Mouse (Mus musculus): ENCODE data around the gene Sephs2. TPM values are rescaled to one million over a fixed set of nuclear protein-coding genes. Genes with fewer than 3 reads are reported as not detected.

Gene Sephs2
- total RNA-seq, 2 experiments from 2014 or later = 61.7 to 130 TPM

Other genes with a start within 250 kb of the Sephs2 start
- gene Maz, start 247.0 kb downstream of the Sephs2 start, total RNA-seq (2014; fragmentation: Nextera tagmentation) = 256 and 270 TPM in 2 replicates
- gene Maz, start 247.0 kb downstream of the Sephs2 start, total RNA-seq (2017) = 54.2 and 70.0 TPM in 2 replicates
- gene Kif22, start 231.6 kb downstream of the Sephs2 start, total RNA-seq (2014; fragmentation: Nextera tagmentation) = 68.1 and 120 TPM in 2 replicates
- 56.1 and 67.7 TPM in 2 replicates for gene Kif22, start 231.6 kb downstream of the Sephs2 start, total RNA-seq (2017)
- 61.9 and 97.7 TPM in 2 replicates for gene Zg16, start 186.7 kb downstream of the Sephs2 start, total RNA-seq (2014; fragmentation: Nextera tagmentation)
- gene Zg16, start 186.7 kb downstream of the Sephs2 start, total RNA-seq (2017) = 27.8 and 47.2 TPM in 2 replicates
- 17.6 and 18.5 TPM in 2 replicates for gene AI467606, start 182.7 kb downstream of the Sephs2 start, total RNA-seq (2014; fragmentation: Nextera tagmentation)
- 14.2 and 17.9 TPM in 2 replicates for gene AI467606, start 182.7 kb downstream of the Sephs2 start, total RNA-seq (2017)
- gene Qprt, start 151.8 kb downstream of the Sephs2 start, total RNA-seq (2014; fragmentation: Nextera tagmentation) = 4.4 and 8.2 TPM in 2 replicates
- 1.7 and 5.3 TPM in 2 replicates for gene Qprt, start 151.8 kb downstream of the Sephs2 start, total RNA-seq (2017)
- 134 and 142 TPM in 2 replicates for gene Spn, start 136.2 kb downstream of the Sephs2 start, total RNA-seq (2014; fragmentation: Nextera tagmentation)
- 294 and 351 TPM in 2 replicates for gene Spn, start 136.2 kb downstream of the Sephs2 start, total RNA-seq (2017)
- gene Cd2bp2, start 78.0 kb downstream of the Sephs2 start, total RNA-seq (2014; fragmentation: Nextera tagmentation) = 49.6 and 54.8 TPM in 2 replicates
- 51.8 and 63.3 TPM in 2 replicates for gene Cd2bp2, start 78.0 kb downstream of the Sephs2 start, total RNA-seq (2017)
- 25.5 and 35.8 TPM in 2 replicates for gene Tbc1d10b, start 65.6 kb downstream of the Sephs2 start, total RNA-seq (2014; fragmentation: Nextera tagmentation)
- 23.9 and 41.0 TPM in 2 replicates for gene Tbc1d10b, start 65.6 kb downstream of the Sephs2 start, total RNA-seq (2017)
- gene Mylpf, start 65.2 kb downstream of the Sephs2 start, total RNA-seq (2014; fragmentation: Nextera tagmentation) = 36.1 and 48.6 TPM in 2 replicates
- gene Mylpf, start 65.2 kb downstream of the Sephs2 start, total RNA-seq (2017) = 22.2 and 30.8 TPM in 2 replicates
- gene Zfp553, start 41.0 kb downstream of the Sephs2 start, total RNA-seq (2014; fragmentation: Nextera tagmentation) = 17.0 and 18.3 TPM in 2 replicates
- gene Zfp553, start 41.0 kb downstream of the Sephs2 start, total RNA-seq (2017) = 22.7 and 31.7 TPM in 2 replicates
- gene Sept1, start 40.9 kb downstream of the Sephs2 start, total RNA-seq (2014; fragmentation: Nextera tagmentation) = 41.3 and 47.7 TPM in 2 replicates
- 24.8 and 25.5 TPM in 2 replicates for gene Sept1, start 40.9 kb downstream of the Sephs2 start, total RNA-seq (2017)
- gene Zfp771, start 29.8 kb downstream of the Sephs2 start, total RNA-seq (2014; fragmentation: Nextera tagmentation) = 15.1 and 16.6 TPM in 2 replicates
- gene Zfp771, start 29.8 kb downstream of the Sephs2 start, total RNA-seq (2017) = 13.6 and 14.1 TPM in 2 replicates
- gene Dctpp1, start 13.3 kb downstream of the Sephs2 start, total RNA-seq (2014; fragmentation: Nextera tagmentation) = 61.0 and 138 TPM in 2 replicates
- gene Dctpp1, start 13.3 kb downstream of the Sephs2 start, total RNA-seq (2017) = 44.5 and 48.2 TPM in 2 replicates
- gene Itgal, start 22.2 kb upstream of the Sephs2 start, total RNA-seq (2014; fragmentation: Nextera tagmentation) = 5.5 and 11.4 TPM in 2 replicates
- 2.6 and 4.6 TPM in 2 replicates for gene Itgal, start 22.2 kb upstream of the Sephs2 start, total RNA-seq (2017)
- 3.5 and 8.4 TPM in 2 replicates for gene Zfp768, start 71.5 kb upstream of the Sephs2 start, total RNA-seq (2014; fragmentation: Nextera tagmentation)
- gene Zfp768, start 71.5 kb upstream of the Sephs2 start, total RNA-seq (2017) = 3.0 and 4.4 TPM in 2 replicates
- gene Zfp747, start 102.0 kb upstream of the Sephs2 start, total RNA-seq (2014; fragmentation: Nextera tagmentation) = 7.7 and 8.3 TPM in 2 replicates
- 4.0 and 10.9 TPM in 2 replicates for gene Zfp747, start 102.0 kb upstream of the Sephs2 start, total RNA-seq (2017)
- gene 9130019O22Rik, start 113.1 kb upstream of the Sephs2 start, total RNA-seq (2014; fragmentation: Nextera tagmentation) = 2.3 and 4.0 TPM in 2 replicates
- gene 9130019O22Rik, start 113.1 kb upstream of the Sephs2 start, total RNA-seq (2017) = 3.6 and 4.8 TPM in 2 replicates
- gene E430018J23Rik, start 119.6 kb upstream of the Sephs2 start, total RNA-seq (2014; fragmentation: Nextera tagmentation) = 3.1 and 8.6 TPM in 2 replicates
- 7.8 TPM in 2 replicates for gene E430018J23Rik, start 119.6 kb upstream of the Sephs2 start, total RNA-seq (2017)
- 1.8 and 6.5 TPM in 2 replicates for gene Zfp764, start 132.8 kb upstream of the Sephs2 start, total RNA-seq (2014; fragmentation: Nextera tagmentation)
- 3.7 and 4.2 TPM in 2 replicates for gene Zfp764, start 132.8 kb upstream of the Sephs2 start, total RNA-seq (2017)
- gene Zfp688, start 148.0 kb upstream of the Sephs2 start, total RNA-seq (2014; fragmentation: Nextera tagmentation) = 6.9 and 14.9 TPM in 2 replicates
- 6.8 and 11.2 TPM in 2 replicates for gene Zfp688, start 148.0 kb upstream of the Sephs2 start, total RNA-seq (2017)
- 3.6 and 5.8 TPM in 2 replicates for gene Zfp689, start 175.1 kb upstream of the Sephs2 start, total RNA-seq (2014; fragmentation: Nextera tagmentation)
- 2.0 and 2.5 TPM in 2 replicates for gene Zfp689, start 175.1 kb upstream of the Sephs2 start, total RNA-seq (2017)
- gene Prr14, start 185.6 kb upstream of the Sephs2 start, total RNA-seq (2014; fragmentation: Nextera tagmentation) = 76.2 and 109 TPM in 2 replicates
- 33.1 and 34.2 TPM in 2 replicates for gene Prr14, start 185.6 kb upstream of the Sephs2 start, total RNA-seq (2017)
- 86.2 and 111 TPM in 2 replicates for gene Fbrs, start 205.1 kb upstream of the Sephs2 start, total RNA-seq (2014; fragmentation: Nextera tagmentation)
- 11.8 and 17.7 TPM in 2 replicates for gene Fbrs, start 205.1 kb upstream of the Sephs2 start, total RNA-seq (2017)
- gene Srcap, start 237.9 kb upstream of the Sephs2 start, total RNA-seq (2014; fragmentation: Nextera tagmentation) = 126 and 170 TPM in 2 replicates
- gene Srcap, start 237.9 kb upstream of the Sephs2 start, total RNA-seq (2017) = 21.9 and 22.7 TPM in 2 replicates
- gene Gm42715, start 245.5 kb upstream of the Sephs2 start, total RNA-seq (2014; fragmentation: Nextera tagmentation) = 30.3 and 58.3 TPM in 2 replicates
- 7.4 and 8.8 TPM in 2 replicates for gene Gm42715, start 245.5 kb upstream of the Sephs2 start, total RNA-seq (2017)

Measured in megakaryocyte-erythroid progenitor cell, adult 5-6 weeks (primary cell).